Mouse (Mus musculus) midbrain, embryonic 10.5 days (tissue): ENCODE data around the gene Tmem69. TPM values are rescaled to one million over a fixed set of nuclear protein-coding genes. Genes with fewer than 3 reads are reported as not detected.

ENCODE experiments used
- DNase-seq: peaks from one replicate; pipeline ENCODE4 v3.0.0-alpha.2; 2017; ENCODE audit warnings: low spot score
- H3K27ac ChIP-seq: fragments of 300-500 bp; sonication (generic); replicated peaks from 2 replicates; pipeline ENCODE4 v1.5.1; 2016; ENCODE audit warnings: mild to moderate bottlenecking
- H3K27me3 ChIP-seq: fragments of 300-500 bp; sonication (generic); 2 replicates; pipeline ENCODE4 v1.6.1; 2016; ENCODE audit warnings: low read depth, mild to moderate bottlenecking; ENCODE audit not compliant: poor library complexity, severe bottlenecking
- H3K36me3 ChIP-seq: fragments of 300-500 bp; sonication (generic); 2 replicates; pipeline ENCODE4 v1.6.1; 2016; ENCODE audit warnings: mild to moderate bottlenecking, moderate library complexity
- H3K4me1 ChIP-seq: fragments of 300-500 bp; sonication (generic); 2 replicates; pipeline ENCODE4 v1.6.1; 2016
- H3K4me3 ChIP-seq: fragments of 300-500 bp; sonication (generic); 2 replicates; pipeline ENCODE4 v1.5.1; 2016; ENCODE audit warnings: mild to moderate bottlenecking, moderate library complexity
- H3K9me3 ChIP-seq: fragments of 300-500 bp; sonication (generic); replicated peaks from 2 replicates; pipeline ENCODE4 v1.6.1; 2016; ENCODE audit warnings: mild to moderate bottlenecking
- WGBS: fragments of 180-500 bp; shearing (Covaris S2); methylation state at CpG from one replicate; pipeline ENCODE4 v1.1.7; 2016; 5-methylcytosine and 5-hydroxymethylcytosine counted together
- polyA plus RNA-seq: library from polyadenylated mRNA; unstranded; fragments of >200 nt; fragmentation: Nextera tagmentation; extraction: Ambion mirVana; gene quantifications from 2 replicates; pipeline ENCODE4 v1.2.1, GENCODE M21; 2016

Tmem69 gene
- polyA plus RNA-seq, 1 experiment from 2014 or later: 23.0 TPM

GRCm38 (mm10) chr4:116531109-116531508 lies 24.6 kb downstream of the Tmem69 start:
- H3K36me3 ChIP-seq: peaks cover 48% of the 10 kb centered on the region
- no peaks in the 10 kb centered on the region for H3K4me1 ChIP-seq
- H3K4me3 ChIP-seq: no peak overlapping the region
- no peak for DNase-seq
- H3K27ac ChIP-seq: no peak overlapping the region
- no peaks in the 10 kb centered on the region for H3K27me3 ChIP-seq
- no peaks in the 10 kb centered on the region for H3K9me3 ChIP-seq
- 63% methylated on average over 2 of the region's 2 CpGs for WGBS

GRCm38 (mm10) chr4:116507425-116508218 lies 48.1 kb downstream of the Tmem69 start, which contains the start of gene Ipp:
Gene Ipp (plus strand): TSS chr4:116507549.
- H3K4me3 ChIP-seq: peak within 1 kb of the TSS; percentile 69
- WGBS: under 1% methylated on average over 54 of the region's 55 CpGs
- peak within 1 kb of the TSS; percentile 93 for H3K27ac ChIP-seq
- H3K9me3 ChIP-seq: no peaks in the 10 kb centered on the region
- DNase-seq: peak; percentile 95
- H3K4me1 ChIP-seq: peaks cover 20% of the 10 kb centered on the region
- no peaks in the 10 kb centered on the region for H3K27me3 ChIP-seq
- H3K36me3 ChIP-seq: peaks cover 21% of the 10 kb centered on the region

- H3K36me3 ChIP-seq: peaks cover 15% of the 10 kb centered on the region
- no peaks in the 10 kb centered on the region for H3K27me3 ChIP-seq
- H3K4me1 ChIP-seq: peaks cover 20% of the 10 kb centered on the region
- H3K9me3 ChIP-seq: no peaks in the 10 kb centered on the region
- H3K27ac ChIP-seq: peak overlapping the region; percentile 93
- 27% methylated on average over 11 of the region's 11 CpGs for WGBS
- peak overlapping the region; percentile 69 for H3K4me3 ChIP-seq
- no peak for DNase-seq
These were observed 48.8 kb downstream of the Tmem69 start for GRCm38 (mm10) chr4:116506886-116507424.

Other genes with a start within 250 kb of the Tmem69 start
- gene Mast2, start 91.8 kb downstream of the Tmem69 start, polyA plus RNA-seq: 13.6 and 16.6 TPM in 2 replicates
- gene Ipp, start 48.4 kb downstream of the Tmem69 start, polyA plus RNA-seq: 16.3 and 18.0 TPM in 2 replicates
- 26.8 and 28.6 TPM in 2 replicates for gene Gpbp1l1, start 1.7 kb upstream of the Tmem69 start, polyA plus RNA-seq
- 1.9 and 3.5 TPM in 2 replicates for gene Ccdc17, start 40.7 kb upstream of the Tmem69 start, polyA plus RNA-seq
- 294 and 306 TPM in 2 replicates for gene Nasp, start 72.0 kb upstream of the Tmem69 start, polyA plus RNA-seq
- 529 and 547 TPM in 2 replicates for gene Akr1a1, start 95.7 kb upstream of the Tmem69 start, polyA plus RNA-seq
- gene Prdx1, start 129.6 kb upstream of the Tmem69 start, polyA plus RNA-seq: 1,189 and 1,392 TPM in 2 replicates
- gene Mmachc, start 152.5 kb upstream of the Tmem69 start, polyA plus RNA-seq: 42.0 and 47.1 TPM in 2 replicates
- gene Ccdc163, start 152.6 kb upstream of the Tmem69 start, polyA plus RNA-seq: 34.8 TPM in 2 replicates
- 6.6 and 6.7 TPM in 2 replicates for gene Tesk2, start 165.0 kb upstream of the Tmem69 start, polyA plus RNA-seq